Mouse (Mus musculus) heart, embryonic 10.5 days (tissue): Measurements from ENCODE around the gene Hoxc5. TPM values are rescaled to one million over a fixed set of nuclear protein-coding genes. Genes with fewer than 3 reads are reported as not detected.

Experiments used
- DNase-seq: peaks from one replicate; pipeline ENCODE4 v3.0.0-alpha.2; 2017; ENCODE audit warnings: low spot score
- H3K27ac ChIP-seq: fragments of 300-500 bp; sonication (generic); 2 replicates; pipeline ENCODE4 v1.5.1; 2016; ENCODE audit warnings: mild to moderate bottlenecking
- H3K27me3 ChIP-seq: fragments of 300-500 bp; sonication (generic); 2 replicates; pipeline ENCODE4 v1.6.1; 2016; ENCODE audit warnings: mild to moderate bottlenecking; ENCODE audit not compliant: poor library complexity, insufficient read depth, severe bottlenecking
- H3K36me3 ChIP-seq: fragments of 300-500 bp; sonication (generic); 2 replicates; pipeline ENCODE4 v1.6.1; 2016; ENCODE audit warnings: mild to moderate bottlenecking, moderate library complexity
- H3K4me1 ChIP-seq: fragments of 300-500 bp; sonication (generic); 2 replicates; pipeline ENCODE4 v1.6.1; 2016; ENCODE audit warnings: mild to moderate bottlenecking
- H3K4me3 ChIP-seq: fragments of 300-500 bp; sonication (generic); 2 replicates; pipeline ENCODE4 v1.5.1; 2016; ENCODE audit warnings: mild to moderate bottlenecking, moderate library complexity
- H3K9me3 ChIP-seq: fragments of 300-500 bp; sonication (generic); 2 replicates; pipeline ENCODE4 v1.6.1; 2016; ENCODE audit warnings: mild to moderate bottlenecking, moderate library complexity
- WGBS: fragments of 180-500 bp; shearing (Covaris S2); methylation state at CpG from one replicate; pipeline ENCODE4 v1.1.7; 2016; 5-methylcytosine and 5-hydroxymethylcytosine counted together
- polyA plus RNA-seq: library from polyadenylated mRNA; unstranded; fragments of >200 nt; fragmentation: Nextera tagmentation; extraction: Ambion mirVana; gene quantifications from 2 replicates; pipeline ENCODE4 v1.2.1, GENCODE M21; 2016

Hoxc5 gene
- polyA plus RNA-seq, 1 experiment from 2014 or later = 5.5 TPM

GRCm38 (mm10) chr15:103015009-103015399, 47.8 kb downstream of the Hoxc5 start:
- peaks cover 25% of the 10 kb centered on the region for H3K4me1 ChIP-seq
- DNase-seq = no peak
- no peaks in the 10 kb centered on the region for H3K36me3 ChIP-seq
- H3K27me3 ChIP-seq = peaks cover 100% of the 10 kb centered on the region
- WGBS = under 1% methylated on average over 28 of the region's 28 CpGs
- H3K27ac ChIP-seq = peak overlapping the region; percentile 60; the same call in 1 of the 2 replicates
- no peaks in the 10 kb centered on the region for H3K9me3 ChIP-seq
- peak overlapping the region; percentile 46 for H3K4me3 ChIP-seq

GRCm38 (mm10) chr15:103015406-103016166, 48.3 kb downstream of the Hoxc5 start:
- peak overlapping the region; percentile 46 for H3K4me3 ChIP-seq
- DNase-seq = no peak
- H3K4me1 ChIP-seq = peaks cover 22% of the 10 kb centered on the region
- no peaks in the 10 kb centered on the region for H3K9me3 ChIP-seq
- WGBS = 3% methylated on average over 19 of the region's 19 CpGs
- no peak overlapping the region for H3K27ac ChIP-seq
- H3K36me3 ChIP-seq = no peaks in the 10 kb centered on the region
- H3K27me3 ChIP-seq = peaks cover 100% of the 10 kb centered on the region

DNA sequence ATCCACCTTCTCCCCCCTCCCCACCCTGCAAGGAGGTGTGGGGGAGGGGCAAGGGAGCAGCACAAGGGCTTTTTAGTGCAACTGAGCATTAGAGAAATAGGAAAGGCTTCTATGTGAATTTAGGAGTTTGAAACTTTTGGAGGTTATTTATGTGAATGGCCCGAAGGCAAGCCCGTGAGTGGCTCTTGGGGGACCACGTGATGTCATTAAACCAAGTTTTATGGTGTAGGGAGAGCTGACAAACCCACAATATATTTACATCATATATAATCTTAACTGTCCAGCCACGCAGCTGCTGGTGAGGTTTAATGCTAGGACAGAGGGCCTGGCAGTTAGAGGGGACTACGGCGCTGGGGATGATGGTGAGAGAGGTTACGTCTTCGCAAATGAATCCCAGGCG, 51.4 kb downstream of the Hoxc5 start, which contains the start of gene Hoxc4:
TSS of gene Hoxc4 (plus strand) at position 299 of the 400 bp plus-strand sequence.
- Histone ChIP-seq H3K4me3 (no peak within 1 kb of the TSS), H3K9me3 (no peaks in the 10 kb centered on the region), H3K36me3 (no peaks in the 10 kb centered on the region), H3K27ac (no peak within 1 kb of the TSS), H3K27me3 (peaks cover 100% of the 10 kb centered on the region), H3K4me1 (peaks cover 11% of the 10 kb centered on the region; the same call in 1 of the 2 replicates)
- DNase-seq = no peak
- 7% methylated on average over 9 of the region's 9 CpGs for WGBS

DNA sequence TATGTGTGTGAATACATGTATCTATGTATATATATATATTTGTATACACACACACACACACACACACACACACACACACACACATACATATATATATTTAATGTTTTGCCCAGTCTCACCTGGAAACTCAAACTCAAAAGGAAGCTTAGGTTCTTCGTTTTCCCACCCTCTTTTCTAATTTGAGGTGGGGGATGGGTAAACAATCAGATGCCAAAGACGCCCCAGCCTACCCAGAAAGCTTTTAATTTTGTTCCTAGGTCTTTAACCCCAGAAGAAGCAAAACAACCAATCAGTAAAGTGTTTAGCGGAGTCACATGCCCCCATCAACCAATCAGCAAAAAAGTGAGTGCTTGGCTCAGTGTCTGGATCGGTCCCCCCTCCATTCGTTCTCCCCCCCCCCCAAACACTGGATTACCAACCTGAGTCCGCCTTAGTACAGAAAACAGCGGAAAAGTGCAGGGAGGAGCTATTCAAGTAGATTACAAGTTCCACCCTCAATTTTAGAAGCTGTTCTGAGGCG, 53.7 kb downstream of the Hoxc5 start:
- H3K36me3 ChIP-seq = no peaks in the 10 kb centered on the region
- no peak overlapping the region for H3K4me3 ChIP-seq
- peaks cover 100% of the 10 kb centered on the region for H3K27me3 ChIP-seq
- H3K4me1 ChIP-seq = no peaks in the 10 kb centered on the region
- no peak for DNase-seq
- no peak overlapping the region for H3K27ac ChIP-seq
- H3K9me3 ChIP-seq = no peaks in the 10 kb centered on the region
- WGBS = 2% methylated on average over 8 of the region's 8 CpGs

DNA sequence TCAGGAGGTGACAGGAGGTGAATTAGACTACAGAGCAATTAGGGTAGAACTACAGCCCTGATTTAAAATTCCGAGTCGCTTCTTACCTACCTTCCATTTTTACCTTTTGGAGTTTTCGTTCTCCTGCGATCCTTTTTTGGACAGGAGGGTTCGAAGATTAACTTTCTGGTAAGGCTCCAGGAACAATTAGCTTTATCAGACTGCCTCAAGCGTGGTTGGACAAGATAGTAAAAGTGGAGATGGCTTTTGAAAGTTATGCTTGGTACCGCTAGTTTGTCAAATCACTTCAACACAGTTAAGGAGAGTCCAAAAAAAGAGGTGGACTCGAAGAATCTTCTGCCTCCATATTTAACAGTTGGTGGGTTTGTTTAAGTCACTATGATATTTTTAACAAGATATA, 54.3 kb downstream of the Hoxc5 start:
- H3K36me3 ChIP-seq = no peaks in the 10 kb centered on the region
- H3K9me3 ChIP-seq = no peaks in the 10 kb centered on the region
- DNase-seq = no peak
- no peak overlapping the region for H3K27ac ChIP-seq
- WGBS = 9% methylated on average over 8 of the region's 8 CpGs
- H3K4me1 ChIP-seq = no peaks in the 10 kb centered on the region
- no peak overlapping the region for H3K4me3 ChIP-seq
- H3K27me3 ChIP-seq = peaks cover 100% of the 10 kb centered on the region

- WGBS = 13% methylated on average over 2 of the region's 2 CpGs
- no peaks in the 10 kb centered on the region for H3K4me1 ChIP-seq
These were observed 56.9 kb downstream of the Hoxc5 start for GRCm38 (mm10) chr15:103024131-103024530.

GRCm38 (mm10) chr15:103027266-103028235, 60.3 kb downstream of the Hoxc5 start:
- Histone ChIP-seq H3K27ac (no peak overlapping the region), H3K4me1 (no peaks in the 10 kb centered on the region), H3K36me3 (no peaks in the 10 kb centered on the region), H3K27me3 (peaks cover 99% of the 10 kb centered on the region), H3K9me3 (no peaks in the 10 kb centered on the region), H3K4me3 (no peak overlapping the region; the same call in 1 of the 2 replicates)
- WGBS = under 1% methylated on average over 43 of the region's 43 CpGs
- no peak for DNase-seq

More at GRCm38 (mm10) chr15:103024131-103024530, 56.9 kb downstream of the Hoxc5 start:
- Histone ChIP-seq H3K27ac (no peak overlapping the region), H3K9me3 (no peaks in the 10 kb centered on the region), H3K36me3 (no peaks in the 10 kb centered on the region), H3K27me3 (peaks cover 100% of the 10 kb centered on the region), H3K4me3 (no peak overlapping the region)
- no peak for DNase-seq

DNA sequence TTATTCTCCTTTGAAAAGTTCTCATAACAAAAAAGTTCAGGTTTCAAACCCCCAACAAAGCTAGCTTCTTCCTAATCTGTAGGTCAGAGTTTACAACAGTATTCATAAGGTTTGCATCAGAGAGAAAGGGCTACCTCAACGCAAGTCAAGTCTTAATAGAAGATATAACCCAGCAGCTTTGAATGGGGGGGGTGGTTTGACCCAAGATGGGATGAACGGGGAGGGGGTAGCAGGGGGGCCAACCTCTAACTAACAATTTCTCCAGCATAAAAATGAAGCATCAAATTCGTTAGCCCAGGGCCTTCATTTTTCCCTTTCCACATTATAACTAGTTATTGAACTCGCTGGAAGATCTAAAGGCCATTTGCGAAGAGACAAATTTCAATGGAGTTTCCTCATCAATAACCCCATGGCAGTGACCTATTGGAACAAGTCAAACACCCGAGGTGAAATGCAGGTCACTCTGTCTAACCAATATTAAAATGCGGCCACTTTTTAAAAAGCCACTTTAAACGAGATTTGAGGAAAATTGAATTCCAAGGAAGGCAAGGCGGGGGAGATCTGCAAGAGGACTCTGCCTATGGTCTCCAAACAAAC, 61.8 kb downstream of the Hoxc5 start:
- Histone ChIP-seq H3K36me3 (no peaks in the 10 kb centered on the region), H3K27me3 (peaks cover 99% of the 10 kb centered on the region), H3K9me3 (no peaks in the 10 kb centered on the region), H3K4me1 (peaks cover 3% of the 10 kb centered on the region), H3K27ac (no peak overlapping the region), H3K4me3 (no peak overlapping the region)
- 15% methylated on average over 9 of the region's 9 CpGs for WGBS
- DNase-seq = no peak

DNA sequence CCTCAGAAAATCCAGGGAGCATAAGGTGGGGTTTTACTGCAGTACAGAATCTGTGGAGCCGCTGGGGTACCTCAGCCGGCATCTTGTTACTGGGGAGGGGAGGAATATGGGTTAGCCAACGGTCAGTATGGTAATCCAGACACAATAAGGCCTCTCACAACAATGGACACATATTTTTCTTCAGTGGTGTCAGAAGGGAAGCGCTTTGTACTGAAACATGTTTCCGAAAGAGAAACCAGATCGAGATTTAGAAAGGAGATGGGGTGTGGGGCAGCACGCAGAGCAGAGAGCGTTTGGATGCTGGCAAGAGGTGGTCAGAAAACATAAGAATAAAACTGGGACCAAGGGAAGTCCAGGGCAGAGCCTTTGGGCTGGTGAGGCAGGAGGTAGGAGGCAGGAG, 62.9 kb downstream of the Hoxc5 start:
- no peak for DNase-seq
- peaks cover 99% of the 10 kb centered on the region for H3K27me3 ChIP-seq
- H3K9me3 ChIP-seq = no peaks in the 10 kb centered on the region
- peaks cover 10% of the 10 kb centered on the region for H3K4me1 ChIP-seq
- no peak overlapping the region for H3K27ac ChIP-seq
- 6% methylated on average over 8 of the region's 8 CpGs for WGBS
- no peak overlapping the region for H3K4me3 ChIP-seq
- H3K36me3 ChIP-seq = no peaks in the 10 kb centered on the region

DNA sequence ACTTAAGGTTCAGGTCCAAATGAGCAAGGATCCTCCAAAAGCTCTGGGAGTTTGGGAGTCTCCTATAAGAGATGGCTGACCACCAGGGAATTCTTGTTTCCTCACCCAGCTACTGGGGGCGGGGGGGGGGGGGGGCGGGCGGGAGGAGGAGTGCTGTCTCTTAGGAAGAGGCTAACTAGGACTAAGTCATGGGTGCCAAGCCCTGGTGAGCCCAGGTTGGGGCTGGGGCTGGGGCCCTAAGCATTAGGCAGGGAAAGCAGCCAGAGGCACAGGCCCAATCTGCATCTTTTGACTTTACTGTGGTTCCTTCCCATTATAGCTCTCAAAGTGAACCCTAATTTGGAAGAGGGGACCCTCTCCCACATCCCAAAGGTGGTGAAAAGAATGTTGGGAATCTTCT, 64.9 kb downstream of the Hoxc5 start:
- Histone ChIP-seq H3K36me3 (no peaks in the 10 kb centered on the region), H3K27me3 (peaks cover 99% of the 10 kb centered on the region), H3K4me1 (peaks cover 10% of the 10 kb centered on the region), H3K27ac (no peak overlapping the region), H3K9me3 (no peaks in the 10 kb centered on the region), H3K4me3 (no peak overlapping the region)
- WGBS = 0% methylated on average over 2 of the region's 3 CpGs
- DNase-seq = no peak

DNA sequence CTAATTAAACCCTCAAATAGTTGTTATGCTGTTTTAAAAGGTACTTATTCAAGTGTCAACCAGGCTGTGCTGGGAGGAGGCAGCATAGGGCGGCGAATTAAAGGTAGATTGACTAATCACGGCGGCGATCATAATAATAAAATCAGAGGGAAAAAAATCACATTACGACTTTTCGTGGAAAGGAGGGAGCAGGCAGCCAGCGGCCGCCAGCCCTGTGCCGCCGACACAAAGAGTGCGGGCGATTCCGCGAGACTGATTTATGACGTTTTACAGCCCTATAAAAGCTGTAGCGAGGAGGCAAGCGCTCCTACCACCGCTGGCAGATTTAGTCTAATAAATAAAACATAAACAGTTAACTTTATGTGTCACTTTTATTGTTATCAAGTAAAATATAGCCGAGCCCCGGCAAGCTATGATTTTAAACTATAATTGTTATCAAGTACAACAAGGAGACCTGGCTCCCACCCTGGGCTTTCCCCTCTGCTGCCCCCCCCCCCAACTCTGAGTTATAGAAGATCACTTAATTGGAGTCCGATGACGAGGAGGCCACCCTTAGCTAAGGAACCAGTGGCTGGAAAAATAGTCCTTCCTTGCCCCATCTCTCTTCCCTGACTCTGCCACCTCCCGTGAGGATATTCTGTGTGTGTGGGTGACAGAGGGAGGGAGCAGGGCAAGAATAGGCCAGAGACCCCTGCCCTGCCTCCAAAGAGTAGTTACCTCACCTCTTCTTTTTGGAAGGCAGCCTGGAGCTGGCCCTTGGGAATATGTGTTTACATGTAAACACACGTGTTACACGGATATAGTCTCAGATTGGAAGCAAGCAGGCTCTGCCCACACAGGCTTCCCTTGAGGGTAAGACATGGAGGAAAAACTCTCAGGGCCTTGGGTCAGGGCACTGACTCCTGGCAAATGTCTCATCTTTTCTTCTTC, 65.7 kb downstream of the Hoxc5 start:
- no peak overlapping the region for H3K4me3 ChIP-seq
- 2% methylated on average over 26 of the region's 26 CpGs for WGBS
- no peak overlapping the region for H3K27ac ChIP-seq
- no peak for DNase-seq
- H3K9me3 ChIP-seq = no peaks in the 10 kb centered on the region
- no peaks in the 10 kb centered on the region for H3K36me3 ChIP-seq
- peaks cover 99% of the 10 kb centered on the region for H3K27me3 ChIP-seq
- peaks cover 10% of the 10 kb centered on the region for H3K4me1 ChIP-seq
